Mouse (Mus musculus): ENCODE measurements around the gene Slit3.

DNA sequence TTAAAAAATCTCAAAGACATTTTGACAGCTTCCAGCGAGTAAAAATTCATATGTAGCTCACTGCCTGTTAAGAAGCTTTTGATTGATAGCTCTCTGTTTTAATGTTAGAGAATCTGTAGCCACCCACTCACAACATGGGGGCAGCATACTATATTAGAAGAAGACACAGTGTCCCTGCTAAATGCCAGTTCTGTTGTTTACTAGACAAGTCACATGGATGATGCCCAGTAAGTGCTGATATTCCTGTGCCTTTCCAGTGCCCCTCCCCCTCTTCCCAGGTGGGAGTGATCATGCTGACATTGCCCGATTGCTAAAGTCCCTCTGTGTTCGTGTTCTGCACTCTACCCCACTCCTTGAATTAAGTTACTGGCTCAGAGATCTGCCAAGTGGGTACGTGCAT, 254.0 kb downstream of the Slit3 start:
- TF ChIP-seq CTCF (IDR thresholded peaks at IDR 0.05; ENCODE audit: borderline replicate concordance, control insufficient read depth, extremely low read depth, insufficient read depth, low read length, poor library complexity) (no peak), POLR2A (IDR thresholded peaks at IDR 0.05; ENCODE audit: control insufficient read depth, extremely low read depth, insufficient read depth, low read length, poor library complexity) (no peak)

Data from thymus, adult 2 months (tissue).